Mouse (Mus musculus): ENCODE data around the gene Cpb1. TPM values are rescaled to one million over a fixed set of nuclear protein-coding genes. Genes with fewer than 3 reads are reported as not detected.

The Cpb1 gene
- total RNA-seq, 1 experiment from 2014 or later, result not detected

DNA sequence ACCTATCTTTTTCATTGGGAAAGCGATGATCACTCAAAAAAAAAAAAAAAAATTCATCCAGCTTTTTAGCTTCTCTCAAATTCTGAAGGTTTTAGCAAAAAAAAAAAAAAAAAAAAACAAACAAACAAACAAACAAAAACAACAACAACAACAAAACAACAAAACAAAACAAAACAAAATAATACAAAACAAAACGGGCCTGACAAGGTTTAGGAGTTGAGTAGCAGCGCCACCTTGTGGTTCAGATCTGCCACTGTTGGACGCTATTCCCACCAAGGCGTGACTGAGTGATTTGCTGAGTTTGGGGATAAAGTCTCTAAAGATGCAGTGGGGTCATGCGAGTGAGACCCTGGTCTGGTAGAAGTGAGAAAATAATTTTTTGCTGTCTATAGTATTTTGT lies 76.7 kb downstream of the Cpb1 start:
- peak; percentile 82; the same call in 1 of the 2 replicates for ATAC-seq (ENCODE audit: extremely low read depth, insufficient number of reproducible peaks, low FRiP score, poor library complexity, severe bottlenecking)

Other genes with a start within 250 kb of the Cpb1 start
- gene Hps3, start 240.4 kb downstream of the Cpb1 start, total RNA-seq (2017), result 144 and 154 TPM in 2 replicates
- gene Hltf, start 217.9 kb downstream of the Cpb1 start, total RNA-seq (2017), result 64.6 and 82.5 TPM in 2 replicates
- gene Gyg, start 120.4 kb downstream of the Cpb1 start, total RNA-seq (2017), result 21.6 and 27.8 TPM in 2 replicates
- gene Cpa3, start 33.6 kb downstream of the Cpb1 start, total RNA-seq (2017), result 1.2 and 3.6 TPM in 2 replicates
- not detected in 2 replicates for gene Agtr1b, start 91.4 kb upstream of the Cpb1 start, total RNA-seq (2017)